Mouse (Mus musculus): ENCODE data around the gene Cenpb. TPM values are rescaled to one million over a fixed set of nuclear protein-coding genes. Genes with fewer than 3 reads are reported as not detected.

Cenpb gene
- polyA plus RNA-seq, 1 experiment from 2014 or later = 7.0 TPM

DNA sequence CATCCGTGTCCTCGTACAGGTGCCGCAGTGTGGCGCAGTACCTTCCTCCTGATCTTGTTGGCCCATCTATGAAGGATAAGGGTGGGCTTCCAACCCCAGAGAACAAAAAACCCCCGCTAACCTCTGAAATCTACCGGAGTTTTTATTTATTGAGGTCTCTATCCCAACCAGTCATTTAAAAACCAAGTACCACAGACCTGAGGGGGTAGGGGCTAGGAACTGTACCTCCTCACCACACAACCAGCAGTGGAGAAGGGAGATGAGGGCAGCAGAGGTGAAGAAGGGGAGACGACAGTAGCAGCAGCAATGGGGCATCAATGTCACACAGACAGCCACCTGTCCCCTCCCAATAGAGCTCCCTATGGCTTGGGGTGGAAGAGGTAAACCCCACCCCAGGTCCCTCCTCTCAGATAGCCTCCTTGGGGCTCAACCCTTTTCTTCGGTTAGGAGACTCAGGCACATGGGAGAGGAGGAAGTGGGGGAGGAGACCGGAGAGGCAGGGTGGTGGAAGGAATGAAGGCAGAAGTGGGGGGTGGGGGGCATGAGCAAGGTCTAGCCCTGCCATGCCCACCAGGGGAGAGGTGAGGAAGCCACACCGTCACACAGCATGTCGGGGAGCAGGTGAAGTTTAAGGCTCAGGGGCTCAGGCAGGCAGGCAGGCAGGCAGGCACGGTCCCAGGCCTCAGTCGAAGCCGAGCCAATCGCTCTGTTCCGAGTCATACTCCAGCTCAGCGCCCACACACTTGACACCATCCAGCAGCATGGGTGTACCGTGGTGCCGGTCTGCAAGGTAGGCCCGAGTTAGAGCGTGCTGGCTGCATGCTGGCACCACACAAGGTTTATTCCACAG lies 33.4 kb downstream of the Cenpb start:
- peaks cover 38% of the 10 kb centered on the region for H3K36me3 ChIP-seq (ENCODE audit: control insufficient read depth, insufficient read depth, low read length)
- H3K27me3 ChIP-seq (ENCODE audit: control insufficient read depth, insufficient read depth, low read length) = no peaks in the 10 kb centered on the region
- no peak overlapping the region for H3K27ac ChIP-seq (ENCODE audit: low read depth, low read length)
- no peak overlapping the region for H3K4me3 ChIP-seq (ENCODE audit: low read depth, low read length)
- no peak for ATAC-seq (ENCODE audit: low read depth)
- WGBS = 90% methylated on average over 21 of the region's 21 CpGs
- H3K4me2 ChIP-seq (ENCODE audit: low read depth, low read length) = no peak overlapping the region
- H3K9me3 ChIP-seq (ENCODE audit: control insufficient read depth, low read length) = no peaks in the 10 kb centered on the region
- no peaks in the 10 kb centered on the region for H3K4me1 ChIP-seq (ENCODE audit: control insufficient read depth, insufficient read depth, low read length)
- no peak overlapping the region for H3K9ac ChIP-seq (replicated peaks; ENCODE audit: low read depth, low read length)

DNA sequence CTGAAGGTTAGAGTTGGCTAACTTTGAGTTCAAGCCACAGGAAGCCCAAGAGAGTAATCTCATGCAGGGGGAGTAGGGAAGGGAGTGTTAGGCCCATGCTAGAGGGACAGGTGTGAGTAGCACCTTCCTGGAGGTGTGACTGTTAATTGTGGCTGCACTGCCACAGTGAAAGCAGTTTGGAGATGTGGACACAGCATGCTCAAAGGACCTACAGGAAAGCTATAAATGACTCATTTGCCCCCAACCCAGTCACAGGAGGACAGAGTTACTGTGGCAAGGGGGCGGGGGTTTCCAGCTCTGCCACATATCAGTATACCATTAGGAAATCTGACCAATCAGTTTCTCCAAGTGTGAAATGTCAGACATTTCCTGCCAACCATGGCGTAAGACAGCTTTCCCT lies 34.3 kb downstream of the Cenpb start:
- no peaks in the 10 kb centered on the region for H3K27me3 ChIP-seq (ENCODE audit: control insufficient read depth, insufficient read depth, low read length)
- no peaks in the 10 kb centered on the region for H3K4me1 ChIP-seq (ENCODE audit: control insufficient read depth, insufficient read depth, low read length)
- no peak overlapping the region for H3K27ac ChIP-seq (ENCODE audit: low read depth, low read length)
- H3K4me2 ChIP-seq (ENCODE audit: low read depth, low read length) = no peak overlapping the region
- no peak overlapping the region for H3K4me3 ChIP-seq (ENCODE audit: low read depth, low read length)
- H3K9ac ChIP-seq (replicated peaks; ENCODE audit: low read depth, low read length) = no peak overlapping the region
- no peak for ATAC-seq (ENCODE audit: low read depth)
- no peaks in the 10 kb centered on the region for H3K9me3 ChIP-seq (ENCODE audit: control insufficient read depth, low read length)
- H3K36me3 ChIP-seq (ENCODE audit: control insufficient read depth, insufficient read depth, low read length) = peaks cover 34% of the 10 kb centered on the region
- 96% methylated on average over 2 of the region's 2 CpGs for WGBS

DNA sequence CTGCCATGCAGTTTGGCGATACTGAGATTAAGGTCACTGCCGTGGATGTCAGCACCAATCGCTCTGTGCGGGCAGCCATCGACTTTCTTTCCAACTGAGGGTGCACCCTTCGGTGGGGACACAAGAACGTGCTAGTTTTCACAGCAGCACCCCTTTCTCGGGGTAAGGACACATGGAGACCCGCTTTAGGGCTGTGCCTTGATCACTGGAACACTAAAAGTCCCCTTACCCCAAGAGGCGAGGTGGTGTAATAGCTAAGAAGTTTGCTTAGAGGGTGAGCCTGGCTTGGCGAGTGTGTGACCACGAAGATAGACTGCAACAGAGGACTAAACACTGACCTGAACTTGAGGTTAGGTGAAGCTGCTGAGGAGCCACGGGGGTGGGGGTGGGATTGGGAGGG lies 34.7 kb downstream of the Cenpb start:
- Histone ChIP-seq H3K4me3 (ENCODE audit: low read depth, low read length) (no peak overlapping the region), H3K27ac (ENCODE audit: low read depth, low read length) (no peak overlapping the region), H3K4me1 (ENCODE audit: control insufficient read depth, insufficient read depth, low read length) (no peaks in the 10 kb centered on the region), H3K9ac (replicated peaks; ENCODE audit: low read depth, low read length) (no peak overlapping the region), H3K4me2 (ENCODE audit: low read depth, low read length) (no peak overlapping the region), H3K9me3 (ENCODE audit: control insufficient read depth, low read length) (no peaks in the 10 kb centered on the region), H3K27me3 (ENCODE audit: control insufficient read depth, insufficient read depth, low read length) (no peaks in the 10 kb centered on the region), H3K36me3 (ENCODE audit: control insufficient read depth, insufficient read depth, low read length) (peaks cover 34% of the 10 kb centered on the region)
- 65% methylated on average over 13 of the region's 13 CpGs for WGBS
- ATAC-seq (ENCODE audit: low read depth) = no peak

DNA sequence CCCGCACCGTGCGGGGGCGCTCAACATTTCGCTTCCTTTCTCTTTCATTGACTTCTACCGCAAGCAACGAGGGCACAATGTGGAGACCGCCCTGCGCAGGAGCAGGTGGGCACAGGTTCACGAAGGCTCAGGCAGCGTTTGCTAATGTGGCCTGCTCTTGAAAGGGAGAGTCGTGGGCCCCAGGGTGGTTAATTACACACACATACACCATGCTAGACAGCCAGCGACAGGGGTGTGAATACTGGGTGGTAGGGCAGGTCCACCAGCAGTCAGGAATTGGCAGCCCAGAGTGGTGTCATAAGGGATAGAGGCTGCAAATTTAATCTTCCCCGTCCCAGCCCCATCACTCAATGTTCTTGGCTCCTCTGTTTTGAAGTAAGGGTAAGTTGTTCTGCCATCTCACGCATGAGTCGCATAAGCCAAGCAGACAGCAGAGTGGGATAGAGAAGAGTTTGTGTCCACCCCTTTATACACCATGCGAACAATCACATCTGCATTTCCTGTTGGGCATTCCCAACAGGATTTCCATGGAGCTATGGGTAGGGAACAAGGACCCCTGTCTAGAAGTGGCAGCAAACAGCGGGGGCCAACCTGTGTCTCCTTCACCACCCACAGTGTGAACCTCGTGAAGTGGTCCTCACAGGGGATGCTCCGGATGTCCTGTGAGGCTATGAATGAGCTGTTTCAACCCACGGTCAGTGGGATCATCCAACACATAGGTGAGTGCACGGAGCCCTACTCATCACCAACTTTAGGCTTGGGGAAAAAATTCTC lies 36.7 kb downstream of the Cenpb start:
- no peak overlapping the region for H3K4me2 ChIP-seq (ENCODE audit: low read depth, low read length)
- H3K9ac ChIP-seq (replicated peaks; ENCODE audit: low read depth, low read length) = no peak overlapping the region
- H3K27me3 ChIP-seq (ENCODE audit: control insufficient read depth, insufficient read depth, low read length) = no peaks in the 10 kb centered on the region
- H3K4me1 ChIP-seq (ENCODE audit: control insufficient read depth, insufficient read depth, low read length) = no peaks in the 10 kb centered on the region
- H3K36me3 ChIP-seq (ENCODE audit: control insufficient read depth, insufficient read depth, low read length) = peaks cover 27% of the 10 kb centered on the region
- no peak overlapping the region for H3K27ac ChIP-seq (ENCODE audit: low read depth, low read length)
- ATAC-seq (ENCODE audit: low read depth) = no peak
- H3K9me3 ChIP-seq (ENCODE audit: control insufficient read depth, low read length) = no peaks in the 10 kb centered on the region
- H3K4me3 ChIP-seq (ENCODE audit: low read depth, low read length) = no peak overlapping the region
- WGBS = 64% methylated on average over 22 of the region's 22 CpGs

DNA sequence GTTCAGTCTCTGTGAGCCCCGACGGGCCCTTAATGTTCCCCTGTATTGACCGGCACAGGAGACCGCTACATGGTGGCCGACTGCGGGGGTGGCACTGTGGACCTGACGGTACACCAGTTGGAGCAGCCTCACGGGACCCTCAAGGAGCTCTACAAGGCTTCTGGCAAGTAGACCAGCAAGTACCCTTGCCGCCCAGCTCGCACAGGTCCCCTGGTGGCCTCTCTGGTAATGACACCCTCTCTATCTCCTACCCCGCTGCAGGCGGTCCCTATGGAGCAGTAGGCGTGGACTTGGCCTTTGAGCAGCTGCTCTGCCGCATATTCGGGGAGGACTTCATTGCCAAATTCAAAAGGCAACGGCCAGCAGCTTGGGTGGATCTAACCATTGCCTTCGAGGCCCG lies 37.3 kb downstream of the Cenpb start:
- H3K4me2 ChIP-seq (ENCODE audit: low read depth, low read length) = no peak overlapping the region
- peak; percentile 48; the same call in 1 of the 2 replicates for ATAC-seq (ENCODE audit: low read depth)

DNA sequence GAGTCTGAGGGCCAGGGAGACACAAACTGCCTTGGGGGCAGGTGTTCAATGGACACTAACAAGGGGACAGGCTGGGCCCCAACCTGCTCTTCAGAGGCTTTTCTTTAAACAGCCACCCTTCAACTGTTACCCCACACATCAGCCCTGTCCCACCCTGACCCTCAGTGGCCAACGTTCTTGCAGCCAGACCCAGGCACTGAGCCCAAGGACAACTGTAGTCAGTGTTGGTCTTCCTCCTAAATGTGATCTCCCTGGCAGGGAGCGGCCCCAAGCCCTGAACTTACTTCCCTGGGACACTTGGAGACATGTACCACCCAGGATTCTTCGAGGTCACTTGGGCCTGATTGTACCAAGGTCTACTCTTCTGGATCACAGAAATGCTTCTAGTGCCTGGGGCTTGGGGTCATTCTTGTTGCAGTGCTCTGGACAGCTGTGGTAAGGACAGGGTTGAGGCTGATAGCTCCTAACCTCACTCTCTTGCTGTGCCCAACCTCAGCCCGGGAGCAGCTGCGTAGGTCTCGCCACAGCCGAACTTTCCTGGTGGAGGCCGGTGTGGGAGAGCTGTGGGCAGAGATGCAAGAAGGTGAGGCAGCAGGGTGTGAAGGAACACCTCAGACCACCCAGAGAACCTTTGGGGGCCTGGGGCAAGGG lies 38.4 kb downstream of the Cenpb start:
- Histone ChIP-seq H3K4me1 (ENCODE audit: control insufficient read depth, insufficient read depth, low read length) (no peaks in the 10 kb centered on the region), H3K4me2 (ENCODE audit: low read depth, low read length) (no peak overlapping the region), H3K4me3 (ENCODE audit: low read depth, low read length) (no peak overlapping the region), H3K36me3 (ENCODE audit: control insufficient read depth, insufficient read depth, low read length) (peaks cover 11% of the 10 kb centered on the region; the same call in 1 of the 2 replicates), H3K9ac (replicated peaks; ENCODE audit: low read depth, low read length) (no peak overlapping the region), H3K9me3 (ENCODE audit: control insufficient read depth, low read length) (no peaks in the 10 kb centered on the region), H3K27me3 (ENCODE audit: control insufficient read depth, insufficient read depth, low read length) (no peaks in the 10 kb centered on the region), H3K27ac (ENCODE audit: low read depth, low read length) (no peak overlapping the region)
- WGBS = 89% methylated on average over 8 of the region's 8 CpGs
- no peak for ATAC-seq (ENCODE audit: low read depth)

More for the DNA sequence above, 37.3 kb downstream of the Cenpb start:
- Histone ChIP-seq H3K4me1 (ENCODE audit: control insufficient read depth, insufficient read depth, low read length) (no peaks in the 10 kb centered on the region), H3K27me3 (ENCODE audit: control insufficient read depth, insufficient read depth, low read length) (no peaks in the 10 kb centered on the region), H3K9me3 (ENCODE audit: control insufficient read depth, low read length) (no peaks in the 10 kb centered on the region), H3K4me3 (ENCODE audit: low read depth, low read length) (no peak overlapping the region), H3K36me3 (ENCODE audit: control insufficient read depth, insufficient read depth, low read length) (peaks cover 22% of the 10 kb centered on the region; the same call in 1 of the 2 replicates), H3K9ac (replicated peaks; ENCODE audit: low read depth, low read length) (no peak overlapping the region), H3K27ac (ENCODE audit: low read depth, low read length) (no peak overlapping the region)
- WGBS = 28% methylated on average over 18 of the region's 18 CpGs

DNA sequence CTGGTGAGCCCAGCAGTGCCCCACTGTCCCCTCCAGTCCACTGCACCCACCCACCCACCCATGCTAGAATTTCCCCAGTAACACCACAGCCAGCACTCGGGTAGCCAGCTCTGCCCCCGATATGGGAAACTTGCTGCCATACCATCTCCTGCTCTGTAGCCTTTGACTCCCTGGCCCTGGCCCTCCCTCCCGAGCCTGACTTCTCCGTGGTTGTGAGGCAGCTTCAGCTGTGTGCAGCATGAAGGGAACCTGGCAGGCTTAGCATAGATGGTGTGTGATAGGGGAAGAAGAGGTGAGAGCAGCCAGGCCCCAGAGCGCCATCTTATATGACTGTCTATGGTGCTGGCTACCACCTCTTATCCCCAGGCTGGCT lies 39.3 kb downstream of the Cenpb start:
- Histone ChIP-seq H3K9me3 (ENCODE audit: control insufficient read depth, low read length) (no peaks in the 10 kb centered on the region), H3K4me2 (ENCODE audit: low read depth, low read length) (no peak overlapping the region), H3K27ac (ENCODE audit: low read depth, low read length) (no peak overlapping the region), H3K36me3 (ENCODE audit: control insufficient read depth, insufficient read depth, low read length) (peaks cover 11% of the 10 kb centered on the region; the same call in 1 of the 2 replicates), H3K4me3 (ENCODE audit: low read depth, low read length) (no peak overlapping the region), H3K4me1 (ENCODE audit: control insufficient read depth, insufficient read depth, low read length) (no peaks in the 10 kb centered on the region), H3K27me3 (ENCODE audit: control insufficient read depth, insufficient read depth, low read length) (no peaks in the 10 kb centered on the region), H3K9ac (replicated peaks; ENCODE audit: low read depth, low read length) (no peak overlapping the region)
- WGBS = 75% methylated on average over 5 of the region's 5 CpGs
- ATAC-seq (ENCODE audit: low read depth) = no peak

DNA sequence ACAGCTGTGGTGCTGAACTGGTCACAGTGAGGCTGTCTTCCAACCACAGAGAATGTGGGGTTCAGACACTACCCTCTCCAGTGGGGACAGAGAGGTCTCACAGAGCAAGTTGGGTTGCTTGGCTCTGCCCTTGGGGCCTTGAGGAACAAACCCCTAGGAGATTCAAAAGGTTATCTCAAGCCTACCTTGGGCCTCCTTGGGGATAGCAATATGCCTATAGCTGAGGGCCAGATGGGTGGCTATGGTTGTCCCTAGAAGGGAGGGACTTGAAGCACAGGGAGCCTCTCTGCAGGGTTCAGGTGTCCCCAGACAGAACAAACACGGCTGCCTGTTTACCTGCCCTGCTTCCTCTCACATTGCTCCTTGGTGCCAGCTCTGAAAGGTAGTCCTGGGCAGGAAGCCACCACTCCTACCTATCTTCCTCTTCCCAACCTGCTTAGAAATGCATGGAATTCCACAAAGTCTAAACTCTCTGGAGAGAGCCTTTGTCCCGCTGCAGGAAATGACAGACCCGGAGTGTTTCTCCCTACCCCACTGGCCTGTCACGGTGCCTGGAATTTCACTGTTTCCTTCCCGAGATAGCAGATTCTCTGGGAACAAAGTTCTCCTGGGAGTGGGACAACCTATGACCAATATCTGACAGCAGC lies 39.9 kb downstream of the Cenpb start:
- H3K36me3 ChIP-seq (ENCODE audit: control insufficient read depth, insufficient read depth, low read length) = peaks cover 11% of the 10 kb centered on the region; the same call in 1 of the 2 replicates
- 69% methylated on average over 5 of the region's 5 CpGs for WGBS
- H3K9ac ChIP-seq (replicated peaks; ENCODE audit: low read depth, low read length) = no peak overlapping the region
- no peaks in the 10 kb centered on the region for H3K27me3 ChIP-seq (ENCODE audit: control insufficient read depth, insufficient read depth, low read length)
- H3K9me3 ChIP-seq (ENCODE audit: control insufficient read depth, low read length) = no peaks in the 10 kb centered on the region
- no peak for ATAC-seq (ENCODE audit: low read depth)
- no peak overlapping the region for H3K27ac ChIP-seq (ENCODE audit: low read depth, low read length)
- no peak overlapping the region for H3K4me3 ChIP-seq (ENCODE audit: low read depth, low read length)
- no peaks in the 10 kb centered on the region for H3K4me1 ChIP-seq (ENCODE audit: control insufficient read depth, insufficient read depth, low read length)
- H3K4me2 ChIP-seq (ENCODE audit: low read depth, low read length) = no peak overlapping the region
